Mouse (Mus musculus) CD4-positive, CD25-positive, alpha-beta regulatory T cell, adult 4 months (primary cell): ENCODE measurements around the gene Ryr3. TPM values are rescaled to one million over a fixed set of nuclear protein-coding genes. Genes with fewer than 3 reads are reported as not detected.

ENCODE experiments used
- ATAC-seq: one replicate; pipeline ENCODE4 v1.8.0; 2017
- polyA plus RNA-seq, 2 experiments: library from polyadenylated mRNA; unstranded; fragments of 100-300 nt; shearing (Covaris generic); gene quantifications; one replicate each; pipeline ENCODE4 v1.2.1; 2017

The Ryr3 gene
- polyA plus RNA-seq, 2 experiments from 2014 or later, result 1.9 to 2.2 TPM

GRCm38 (mm10) chr2:112774762-112775161, 442.1 kb downstream of the Ryr3 start:
- ATAC-seq, result peak; percentile 71

- ATAC-seq, result peak; percentile 40
Measured at GRCm38 (mm10) chr2:112767665-112768064, 449.2 kb downstream of the Ryr3 start.

- peak; percentile 84 for ATAC-seq
Measured at GRCm38 (mm10) chr2:112765046-112765445, 451.9 kb downstream of the Ryr3 start.

GRCm38 (mm10) chr2:112764274-112764673, 452.6 kb downstream of the Ryr3 start:
- ATAC-seq, result no peak

- ATAC-seq, result no peak
Measured at GRCm38 (mm10) chr2:112762006-112762405, 454.9 kb downstream of the Ryr3 start.

GRCm38 (mm10) chr2:112761196-112761913, 455.5 kb downstream of the Ryr3 start:
- no peak for ATAC-seq

GRCm38 (mm10) chr2:112760692-112761091, 456.2 kb downstream of the Ryr3 start:
- ATAC-seq, result no peak

- peak; percentile 76 for ATAC-seq
Measured at GRCm38 (mm10) chr2:112759678-112760077, 457.2 kb downstream of the Ryr3 start.

- no peak for ATAC-seq
Measured at GRCm38 (mm10) chr2:112758732-112759131, 458.2 kb downstream of the Ryr3 start.

GRCm38 (mm10) chr2:112753316-112753715, 463.6 kb downstream of the Ryr3 start:
- ATAC-seq, result no peak

GRCm38 (mm10) chr2:112751416-112751815, 465.5 kb downstream of the Ryr3 start:
- no peak for ATAC-seq

- ATAC-seq, result no peak
Measured at GRCm38 (mm10) chr2:112748532-112748931, 468.4 kb downstream of the Ryr3 start.

GRCm38 (mm10) chr2:112732942-112733341, 484.0 kb downstream of the Ryr3 start:
- ATAC-seq, result no peak

- ATAC-seq, result no peak
Measured at GRCm38 (mm10) chr2:112727842-112728241, 489.1 kb downstream of the Ryr3 start.

- no peak for ATAC-seq
Measured at GRCm38 (mm10) chr2:112721217-112721616, 495.7 kb downstream of the Ryr3 start.

- ATAC-seq, result no peak
Measured at GRCm38 (mm10) chr2:112720715-112721114, 496.2 kb downstream of the Ryr3 start.

GRCm38 (mm10) chr2:112714648-112715047, 502.2 kb downstream of the Ryr3 start:
- ATAC-seq, result peak; percentile 99

- ATAC-seq, result no peak
Measured at GRCm38 (mm10) chr2:112681817-112682216, 535.1 kb downstream of the Ryr3 start.

- no peak for ATAC-seq
Measured at GRCm38 (mm10) chr2:112677246-112677645, 539.6 kb downstream of the Ryr3 start.

GRCm38 (mm10) chr2:112676721-112677120, 540.2 kb downstream of the Ryr3 start:
- ATAC-seq, result peak; percentile 75

GRCm38 (mm10) chr2:112676175-112676574, 540.7 kb downstream of the Ryr3 start:
- peak; percentile 17 for ATAC-seq

- no peak for ATAC-seq
Measured at GRCm38 (mm10) chr2:112669461-112669860, 547.4 kb downstream of the Ryr3 start.

GRCm38 (mm10) chr2:112656131-112656530, 560.8 kb downstream of the Ryr3 start:
- ATAC-seq, result peak; percentile 43

GRCm38 (mm10) chr2:112653836-112654235, 563.1 kb downstream of the Ryr3 start:
- ATAC-seq, result no peak

- no peak for ATAC-seq
Measured at GRCm38 (mm10) chr2:112637206-112637605, 579.7 kb downstream of the Ryr3 start.
